Mouse (Mus musculus) embryo, embryonic 11 days (tissue): ENCODE data around the gene Zfp853.

ENCODE experiments used
- DNase-seq: peaks from one replicate; pipeline ENCODE4 v3.0.0-alpha.2; 2015

The Zfp853 gene

GRCm38 (mm10) chr5:143252039-143252438 lies 41.4 kb downstream of the Zfp853 start:
- no peak for DNase-seq

DNA sequence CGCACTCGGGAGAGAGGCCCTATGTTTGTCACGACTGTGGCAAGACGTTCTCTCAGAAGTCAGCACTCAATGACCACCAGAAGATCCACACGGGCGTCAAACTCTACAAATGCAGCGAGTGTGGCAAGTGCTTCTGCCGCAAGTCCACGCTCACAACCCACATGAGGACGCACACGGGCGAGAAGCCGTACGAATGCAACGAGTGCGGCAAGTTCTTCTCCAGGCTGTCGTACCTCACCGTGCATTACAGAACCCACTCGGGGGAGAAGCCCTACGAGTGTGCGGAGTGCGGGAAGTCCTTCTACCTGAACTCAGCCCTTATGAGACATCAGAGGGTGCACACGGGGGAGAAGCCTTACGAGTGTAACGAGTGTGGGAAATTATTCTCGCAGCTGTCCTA lies 48.5 kb downstream of the Zfp853 start:
- no peak for DNase-seq
